Mouse (Mus musculus) embryonic facial prominence, embryonic 12.5 days (tissue): ENCODE data around the gene Safb. TPM values are rescaled to one million over a fixed set of nuclear protein-coding genes. Genes with fewer than 3 reads are reported as not detected.
"Not testable (repeated sequence)": the region's sequence is repeated elsewhere in the genome, so short reads cannot be mapped to it uniquely, and the experiment has no call there.

Experiments
- ATAC-seq: fragments of 200-750 bp; cut with Nextera tagmentation; 2 replicates; pipeline ENCODE4 v1.8.0; 2017; ENCODE audit not compliant: insufficient number of reproducible peaks, insufficient read depth, low FRiP score, low TSS enrichment
- H3K27ac ChIP-seq: fragments of 300-500 bp; sonication (generic); 2 replicates; pipeline ENCODE4 v1.5.1; 2016; ENCODE audit warnings: mild to moderate bottlenecking
- H3K27me3 ChIP-seq: fragments of 300-500 bp; sonication (generic); 2 replicates; pipeline ENCODE4 v1.6.1; 2016; ENCODE audit warnings: mild to moderate bottlenecking, moderate library complexity
- H3K36me3 ChIP-seq: fragments of 300-500 bp; sonication (generic); 2 replicates; pipeline ENCODE4 v1.6.1; 2016; ENCODE audit warnings: mild to moderate bottlenecking
- H3K4me1 ChIP-seq: fragments of 300-500 bp; sonication (generic); 2 replicates; pipeline ENCODE4 v1.6.1; 2016
- H3K4me2 ChIP-seq: fragments of 300-500 bp; sonication (generic); replicated peaks from 2 replicates; pipeline ENCODE4 v1.6.1; 2016; ENCODE audit warnings: mild to moderate bottlenecking, moderate library complexity
- H3K4me3 ChIP-seq: fragments of 300-500 bp; sonication (generic); 2 replicates; pipeline ENCODE4 v1.5.1; 2016; ENCODE audit warnings: mild to moderate bottlenecking
- H3K9ac ChIP-seq: fragments of 300-500 bp; sonication (generic); 2 replicates; pipeline ENCODE4 v1.6.1; 2016; ENCODE audit warnings: mild to moderate bottlenecking, moderate library complexity
- H3K9me3 ChIP-seq: fragments of 300-500 bp; sonication (generic); 2 replicates; pipeline ENCODE4 v1.6.1; 2016; ENCODE audit warnings: mild to moderate bottlenecking, moderate library complexity
- WGBS: fragments of 180-500 bp; shearing (Covaris S2); methylation state at CpG from one replicate; pipeline ENCODE4 v1.1.7; 2016; 5-methylcytosine and 5-hydroxymethylcytosine counted together
- polyA plus RNA-seq: library from polyadenylated mRNA; unstranded; fragments of >200 nt; fragmentation: Nextera tagmentation; extraction: Ambion mirVana; gene quantifications from 2 replicates; pipeline ENCODE4 v1.2.1, GENCODE M21; 2016

Gene Safb
- polyA plus RNA-seq, 1 experiment from 2014 or later: 157 TPM

DNA sequence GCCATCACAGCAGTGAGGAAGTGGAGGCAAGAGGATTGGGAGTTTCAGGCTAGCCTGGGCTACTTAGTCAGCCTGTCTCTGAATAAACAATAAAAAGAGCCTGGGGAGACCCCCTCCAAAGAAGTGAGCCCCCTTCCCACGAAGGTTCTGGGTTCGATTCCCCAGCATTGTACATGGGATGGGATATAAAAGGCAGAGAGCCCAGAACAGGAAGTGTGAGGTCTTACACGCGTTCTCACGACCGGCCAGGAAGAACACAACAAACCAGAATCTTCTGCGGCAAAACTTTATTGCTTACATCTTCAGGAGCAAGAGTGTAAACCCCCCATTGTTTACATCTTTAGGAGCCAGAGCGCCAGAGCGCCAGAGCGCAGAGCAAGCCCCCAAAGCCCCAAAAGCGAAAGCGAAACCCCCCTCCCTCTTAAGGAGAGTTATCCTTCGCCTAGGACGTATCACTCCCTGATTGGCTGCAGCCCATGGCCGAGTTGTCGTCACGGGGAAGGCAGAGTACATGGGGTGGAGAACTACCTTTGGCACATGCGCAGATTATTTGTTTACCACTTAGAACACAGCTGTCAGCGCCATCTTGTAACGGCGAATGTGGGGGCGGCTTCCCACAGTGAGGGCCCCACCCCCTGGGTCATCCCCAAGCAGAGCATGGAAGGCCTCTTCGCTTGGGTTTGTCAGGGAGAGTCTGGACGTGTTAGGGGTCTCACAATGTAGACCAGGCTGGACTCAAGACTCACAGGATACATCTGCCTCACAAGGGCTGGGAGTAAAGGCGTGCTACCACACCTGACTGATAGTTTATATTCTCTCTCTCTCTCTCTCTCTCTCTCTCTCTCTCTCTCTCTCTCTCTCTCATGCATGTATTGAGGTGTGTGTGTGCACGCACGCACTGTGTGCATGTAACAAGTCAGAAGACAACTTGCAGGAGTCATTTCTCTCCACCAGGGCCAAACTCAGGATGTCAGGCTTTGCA lies 45.5 kb downstream of the Safb start:
- not testable (repeated sequence) for H3K27me3 ChIP-seq, H3K4me3 ChIP-seq, H3K4me2 ChIP-seq, H3K9ac ChIP-seq, H3K27ac ChIP-seq, H3K9me3 ChIP-seq, H3K36me3 ChIP-seq, ATAC-seq
- peaks cover 17% of the 10 kb centered on the region for H3K4me1 ChIP-seq
- 82% methylated on average over 27 of the region's 27 CpGs for WGBS

DNA sequence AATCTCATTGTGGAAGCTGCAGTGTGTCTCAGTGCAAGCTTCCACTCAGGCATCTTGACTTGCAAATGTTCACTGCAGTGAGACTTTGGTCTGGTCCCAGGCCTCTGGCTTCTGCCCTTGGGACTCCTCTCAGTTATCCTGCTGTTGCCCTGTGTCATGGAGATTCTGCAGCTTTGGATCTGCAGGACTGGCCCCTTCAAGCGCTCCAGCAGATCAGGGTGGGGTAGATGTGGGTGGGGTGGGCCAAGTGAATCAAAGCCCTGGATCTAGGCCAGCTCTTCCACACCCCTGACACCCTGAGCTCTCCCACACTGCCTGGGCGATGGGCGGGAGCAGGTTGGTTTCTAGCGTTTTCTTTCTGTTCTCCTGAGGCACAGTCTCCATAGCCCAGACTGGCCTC lies 47.2 kb downstream of the Safb start:
- Histone ChIP-seq H3K9me3 (no peaks in the 10 kb centered on the region), H3K4me2 (no peak overlapping the region), H3K4me3 (no peak overlapping the region), H3K27me3 (no peaks in the 10 kb centered on the region), H3K36me3 (no peaks in the 10 kb centered on the region), H3K4me1 (0 out of 2 replicates have a peak, but pooled peaks cover 6% of the 10 kb centered on the region), H3K27ac (no peak overlapping the region), H3K9ac (no peak overlapping the region)
- 63% methylated on average over 4 of the region's 4 CpGs for WGBS
- ATAC-seq: no peak

DNA sequence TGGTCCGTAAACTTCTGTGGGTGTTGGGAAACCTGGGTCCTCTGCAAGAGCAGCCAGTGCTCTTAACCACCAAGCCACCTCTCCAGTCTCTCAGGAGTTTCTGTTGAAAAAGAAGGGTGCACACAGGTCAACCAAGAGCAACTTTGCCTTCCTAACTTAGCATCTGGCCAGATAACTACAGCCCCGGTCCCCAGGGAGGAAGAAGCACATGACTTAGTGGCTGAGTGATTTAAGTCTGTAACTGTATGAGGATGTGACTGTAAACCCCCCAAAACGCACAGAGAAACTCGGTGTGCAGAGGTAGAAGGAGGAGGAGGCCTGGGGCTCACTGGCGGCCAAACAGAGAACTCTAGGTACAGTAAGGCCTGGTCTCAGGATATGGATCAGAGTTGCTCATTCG lies 49.4 kb downstream of the Safb start:
- no peak overlapping the region for H3K4me2 ChIP-seq
- no peak overlapping the region for H3K9ac ChIP-seq
- H3K4me3 ChIP-seq: no peak overlapping the region
- H3K27me3 ChIP-seq: no peaks in the 10 kb centered on the region
- H3K36me3 ChIP-seq: no peaks in the 10 kb centered on the region
- H3K9me3 ChIP-seq: no peaks in the 10 kb centered on the region
- H3K4me1 ChIP-seq: no peaks in the 10 kb centered on the region
- 85% methylated on average over 6 of the region's 6 CpGs for WGBS
- no peak for ATAC-seq
- H3K27ac ChIP-seq: no peak overlapping the region

DNA sequence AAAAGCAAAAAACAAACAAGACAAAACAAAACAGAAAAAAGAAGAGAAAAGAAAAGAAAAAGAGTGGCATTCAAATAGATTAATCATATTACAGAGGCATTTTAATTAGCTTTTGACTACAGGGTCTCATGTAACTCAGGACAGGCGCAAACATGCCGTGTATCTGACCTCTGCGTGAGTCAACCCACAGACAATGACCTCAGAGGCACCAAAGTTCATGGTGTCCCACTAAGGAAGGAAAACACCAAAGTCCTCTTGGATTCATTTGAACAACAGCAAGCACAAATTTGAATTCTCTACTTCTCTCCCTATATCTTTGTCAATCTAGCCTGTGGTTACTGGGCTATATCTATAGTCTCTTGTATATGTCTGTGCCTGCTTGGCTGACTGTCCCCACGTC lies 58.6 kb downstream of the Safb start:
- no peak for ATAC-seq
- Histone ChIP-seq H3K4me1 (no peaks in the 10 kb centered on the region), H3K4me2 (no peak overlapping the region), H3K27ac (no peak overlapping the region), H3K9me3 (no peaks in the 10 kb centered on the region), H3K36me3 (no peaks in the 10 kb centered on the region), H3K9ac (no peak overlapping the region), H3K4me3 (no peak overlapping the region), H3K27me3 (no peaks in the 10 kb centered on the region)
- 83% methylated on average over 4 of the region's 4 CpGs for WGBS

DNA sequence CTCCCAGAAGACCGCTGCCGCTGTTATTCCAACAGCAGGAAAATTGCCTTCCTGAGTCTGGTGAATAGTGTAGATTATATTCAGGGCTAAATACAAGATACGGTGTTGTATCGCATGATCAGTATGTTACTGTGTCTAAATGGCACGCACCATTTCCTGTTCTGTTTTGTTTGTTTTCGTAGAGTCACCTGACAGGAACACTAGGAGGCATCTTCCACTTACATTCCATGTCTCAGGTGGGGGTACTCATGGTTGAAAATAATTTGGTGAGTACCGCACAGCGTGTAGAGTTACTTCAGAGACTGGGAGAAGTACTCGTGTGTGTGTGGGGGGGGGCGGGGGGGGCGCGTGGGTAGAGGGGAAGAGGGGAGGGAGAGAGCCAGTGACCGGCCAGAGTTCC lies 62.9 kb downstream of the Safb start:
- 61% methylated on average over 13 of the region's 13 CpGs for WGBS
- ATAC-seq: no peak

DNA sequence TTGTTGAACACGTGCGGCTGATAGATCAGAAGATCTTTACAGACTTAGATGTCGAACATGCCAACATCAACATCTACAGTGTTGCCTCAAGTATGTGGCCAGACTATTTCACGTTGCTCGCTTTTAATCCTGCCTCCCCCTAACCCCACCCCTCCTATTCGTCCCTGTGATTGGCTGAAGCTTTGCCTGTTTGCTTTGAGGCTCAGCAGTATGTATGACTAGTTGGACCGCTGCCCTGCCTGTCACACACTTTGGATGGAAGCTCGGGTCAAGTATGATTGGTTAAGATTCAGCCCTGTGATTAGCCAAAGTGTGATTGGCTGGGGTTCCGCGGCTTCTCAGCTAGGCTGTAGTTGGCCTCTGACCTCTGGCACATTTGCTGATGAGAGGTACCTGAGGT lies 67.2 kb downstream of the Safb start:
- Histone ChIP-seq H3K9ac (no peak overlapping the region), H3K9me3 (no peaks in the 10 kb centered on the region), H3K4me3 (no peak overlapping the region), H3K27me3 (no peaks in the 10 kb centered on the region), H3K36me3 (no peaks in the 10 kb centered on the region), H3K4me2 (no peak overlapping the region), H3K4me1 (no peaks in the 10 kb centered on the region), H3K27ac (no peak overlapping the region)
- 34% methylated on average over 10 of the region's 10 CpGs for WGBS
- no peak for ATAC-seq

More for the DNA sequence above, 62.9 kb downstream of the Safb start:
- Histone ChIP-seq H3K4me1 (no peaks in the 10 kb centered on the region), H3K9ac (no peak overlapping the region), H3K36me3 (no peaks in the 10 kb centered on the region), H3K27me3 (no peaks in the 10 kb centered on the region), H3K27ac (no peak overlapping the region), H3K4me2 (no peak overlapping the region), H3K9me3 (no peaks in the 10 kb centered on the region), H3K4me3 (no peak overlapping the region)

DNA sequence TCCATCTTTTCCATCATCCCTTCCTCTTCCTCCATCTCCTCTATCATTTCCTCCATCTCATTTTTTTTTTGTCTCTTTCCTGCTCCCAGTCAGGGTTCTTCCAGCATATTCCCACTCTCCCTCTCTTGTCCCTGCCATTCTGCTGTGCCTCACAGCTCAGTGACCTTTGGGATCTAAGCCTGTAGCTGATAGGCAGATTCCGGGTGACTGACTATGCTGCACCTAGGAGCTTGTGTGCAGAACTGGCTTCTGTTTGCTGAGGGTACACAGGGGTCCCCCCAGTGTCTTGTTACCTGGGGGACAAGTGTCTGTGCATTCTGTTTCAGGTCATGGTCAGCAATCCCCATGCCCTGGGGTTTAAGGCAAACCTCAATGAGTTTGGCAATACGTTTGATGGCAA lies 70.1 kb downstream of the Safb start:
- H3K9ac ChIP-seq: no peak overlapping the region; the same call in 1 of the 2 replicates
- H3K9me3 ChIP-seq: no peaks in the 10 kb centered on the region
- H3K4me1 ChIP-seq: no peaks in the 10 kb centered on the region
- no peaks in the 10 kb centered on the region for H3K36me3 ChIP-seq
- 73% methylated on average over 2 of the region's 2 CpGs for WGBS
- H3K27ac ChIP-seq: no peak overlapping the region
- H3K4me2 ChIP-seq: no peak overlapping the region
- H3K27me3 ChIP-seq: no peaks in the 10 kb centered on the region
- H3K4me3 ChIP-seq: no peak overlapping the region
- no peak for ATAC-seq

DNA sequence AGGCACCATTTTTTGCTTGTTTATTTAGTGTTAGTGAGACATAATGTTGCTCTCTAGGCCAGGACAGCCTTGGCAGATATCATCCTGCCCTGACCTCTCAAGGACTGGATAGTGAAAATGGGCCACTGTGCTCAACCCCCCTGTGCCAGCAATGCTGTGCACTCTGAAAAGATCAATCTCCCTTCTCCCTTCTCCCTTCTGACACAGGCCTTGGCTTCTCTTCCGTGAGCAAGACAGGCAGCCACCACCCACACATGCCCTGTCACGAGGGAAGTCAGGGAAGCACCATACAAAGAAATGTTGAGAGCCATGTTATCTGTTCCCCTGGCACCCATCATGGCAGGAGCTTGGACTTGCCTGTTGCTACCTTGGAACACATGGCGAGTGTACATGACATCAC lies 70.7 kb downstream of the Safb start:
- WGBS: 79% methylated on average over 3 of the region's 3 CpGs

More for the DNA sequence above, 70.7 kb downstream of the Safb start:
- H3K9me3 ChIP-seq: no peaks in the 10 kb centered on the region
- no peak overlapping the region for H3K4me2 ChIP-seq
- no peaks in the 10 kb centered on the region for H3K27me3 ChIP-seq
- no peak overlapping the region for H3K9ac ChIP-seq
- no peaks in the 10 kb centered on the region for H3K4me1 ChIP-seq
- H3K4me3 ChIP-seq: no peak overlapping the region
- H3K36me3 ChIP-seq: no peaks in the 10 kb centered on the region
- H3K27ac ChIP-seq: no peak overlapping the region
- ATAC-seq: no peak

Other genes with a start within 250 kb of the Safb start
- 158 and 167 TPM in 2 replicates for gene Ptprs, start 108.3 kb upstream of the Safb start, polyA plus RNA-seq
- gene Znrf4, start 72.4 kb upstream of the Safb start, polyA plus RNA-seq: not detected in 2 replicates
- 1.4 and 1.7 TPM in 2 replicates for gene Gm20219, start 30.4 kb upstream of the Safb start, polyA plus RNA-seq
- 98.7 and 100 TPM in 2 replicates for gene Safb2, start 240 bp upstream of the Safb start, polyA plus RNA-seq
- 208 and 214 TPM in 2 replicates for gene 2410015M20Rik, start 24.9 kb downstream of the Safb start, polyA plus RNA-seq
- 1,591 and 1,618 TPM in 2 replicates for gene Rpl36, start 28.6 kb downstream of the Safb start, polyA plus RNA-seq
- 66.0 and 66.9 TPM in 2 replicates for gene Lonp1, start 42.1 kb downstream of the Safb start, polyA plus RNA-seq
- gene Catsperd, start 43.3 kb downstream of the Safb start, polyA plus RNA-seq: 0.74 and 0.88 TPM in 2 replicates
- 108 and 118 TPM in 2 replicates for gene Ranbp3, start 88.5 kb downstream of the Safb start, polyA plus RNA-seq
- gene Ndufa11, start 132.9 kb downstream of the Safb start, polyA plus RNA-seq: 371 and 409 TPM in 2 replicates
- 19.4 and 20.8 TPM in 2 replicates for gene Vmac, start 133.2 kb downstream of the Safb start, polyA plus RNA-seq
- 10.9 and 11.9 TPM in 2 replicates for gene Nrtn, start 172.7 kb downstream of the Safb start, polyA plus RNA-seq
- gene Dus3l, start 179.9 kb downstream of the Safb start, polyA plus RNA-seq: 44.1 and 47.2 TPM in 2 replicates
- gene Prr22, start 185.4 kb downstream of the Safb start, polyA plus RNA-seq: 1.4 TPM in 2 replicates
- 5.5 and 5.7 TPM in 2 replicates for gene Rfx2, start 246.2 kb downstream of the Safb start, polyA plus RNA-seq